Mouse (Mus musculus) embryonic facial prominence, embryonic 11.5 days (tissue): ENCODE measurements at regions not wholly inside any gene's neighbourhood (a gene's known extent, or its start where the extent isn't known, plus 50 kb on each side); places are given as distances from the start of the nearest gene placed in this dataset.

Source experiments
- ATAC-seq: fragments of 200-750 bp; cut with Nextera tagmentation; replicated peaks from 2 replicates; pipeline ENCODE4 v1.8.0; 2017; ENCODE audit warnings: low read depth; ENCODE audit not compliant: insufficient number of reproducible peaks, low FRiP score, low TSS enrichment
- DNase-seq: peaks from one replicate; pipeline ENCODE4 v3.0.0-alpha.2; 2015; ENCODE audit warnings: low spot score
- H3K27ac ChIP-seq: fragments of 300-500 bp; sonication (generic); replicated peaks from 2 replicates; pipeline ENCODE4 v1.5.1; 2014; ENCODE audit warnings: mild to moderate bottlenecking, low read depth, low read length, control low read depth
- H3K27me3 ChIP-seq: fragments of 300-500 bp; sonication (generic); 2 replicates; pipeline ENCODE4 v1.6.1; 2014; ENCODE audit warnings: mild to moderate bottlenecking, low read length, moderate library complexity, mixed read lengths; ENCODE audit not compliant: control insufficient read depth, insufficient read depth
- H3K36me3 ChIP-seq: fragments of 300-500 bp; sonication (generic); replicated peaks from 2 replicates; pipeline ENCODE4 v1.6.1; 2014; ENCODE audit warnings: low read depth, mild to moderate bottlenecking, low read length, moderate library complexity, mixed read lengths; ENCODE audit not compliant: control insufficient read depth, insufficient read depth
- H3K4me1 ChIP-seq: fragments of 300-500 bp; sonication (generic); 2 replicates; pipeline ENCODE4 v1.6.1; 2014; ENCODE audit warnings: low read length, mixed read lengths; ENCODE audit not compliant: control insufficient read depth, insufficient read depth
- H3K4me2 ChIP-seq: fragments of 300-500 bp; sonication (generic); 2 replicates; pipeline ENCODE4 v1.6.1; 2014; ENCODE audit warnings: low read depth, mild to moderate bottlenecking, control low read depth, low read length, moderate library complexity
- H3K4me3 ChIP-seq: fragments of 300-500 bp; sonication (generic); 2 replicates; pipeline ENCODE4 v1.5.1; 2014; ENCODE audit warnings: low read depth, low read length, control low read depth
- H3K9ac ChIP-seq: fragments of 300-500 bp; sonication (generic); replicated peaks from 2 replicates; pipeline ENCODE4 v1.6.1; 2014; ENCODE audit warnings: mild to moderate bottlenecking, control low read depth, low read length
- H3K9me3 ChIP-seq: fragments of 300-500 bp; sonication (generic); replicated peaks from 2 replicates; pipeline ENCODE4 v1.6.1; 2016; ENCODE audit warnings: mild to moderate bottlenecking, low read length, inconsistent platforms, mixed read lengths; ENCODE audit not compliant: control insufficient read depth
- WGBS: fragments of 180-500 bp; shearing (Covaris S2); extraction: QIAGEN DNeasy Blood & Tissue Kit; methylation state at CpG from one replicate; pipeline ENCODE4 v1.1.7; 2014; 5-methylcytosine and 5-hydroxymethylcytosine counted together

- no peak overlapping the region for H3K4me3 ChIP-seq
- no peak overlapping the region for H3K9ac ChIP-seq
- no peaks in the 10 kb centered on the region for H3K4me1 ChIP-seq
- no peak for DNase-seq
- H3K27ac ChIP-seq: no peak overlapping the region
- no peak overlapping the region for H3K4me2 ChIP-seq
- no peaks in the 10 kb centered on the region for H3K36me3 ChIP-seq
- no peak for ATAC-seq
- no peaks in the 10 kb centered on the region for H3K9me3 ChIP-seq
- H3K27me3 ChIP-seq: no peaks in the 10 kb centered on the region
- WGBS: 95% methylated on average over 1 of the region's 1 CpGs
These were observed 216.5 kb upstream of the Gmds start for GRCm38 (mm10) chr13:32555064-32555463.

DNA sequence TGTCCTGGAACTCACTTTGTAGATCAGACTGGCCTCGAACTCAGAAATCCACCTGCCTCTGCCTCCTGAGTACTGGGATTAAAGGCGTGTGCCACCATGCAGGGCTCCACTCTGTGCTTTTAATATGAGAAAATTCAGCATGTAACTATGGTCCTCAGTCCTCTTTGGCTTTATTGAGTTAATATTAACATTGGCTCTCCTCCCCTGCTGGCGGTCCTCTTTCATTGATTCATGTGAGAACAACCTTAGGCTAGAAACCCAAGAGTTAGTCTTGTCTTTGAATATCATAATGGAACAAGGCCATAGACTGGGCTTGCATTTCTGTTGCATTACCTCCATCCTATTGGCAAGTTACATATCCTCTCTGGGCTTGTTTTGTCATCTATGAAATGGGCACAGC is 216.1 kb upstream of the Gmds start:
- no peaks in the 10 kb centered on the region for H3K36me3 ChIP-seq
- H3K9me3 ChIP-seq: no peaks in the 10 kb centered on the region
- no peak for DNase-seq
- H3K27me3 ChIP-seq: no peaks in the 10 kb centered on the region
- H3K27ac ChIP-seq: no peak overlapping the region
- H3K4me1 ChIP-seq: no peaks in the 10 kb centered on the region
- WGBS: 91% methylated on average over 3 of the region's 3 CpGs
- H3K9ac ChIP-seq: no peak overlapping the region
- no peak for ATAC-seq
- no peak overlapping the region for H3K4me3 ChIP-seq
- H3K4me2 ChIP-seq: no peak overlapping the region

GRCm38 (mm10) chr13:32553136-32553535 is 214.6 kb upstream of the Gmds start:
- Histone ChIP-seq H3K27me3 (no peaks in the 10 kb centered on the region), H3K9me3 (no peaks in the 10 kb centered on the region), H3K4me2 (no peak overlapping the region), H3K4me3 (no peak overlapping the region), H3K4me1 (no peaks in the 10 kb centered on the region), H3K9ac (no peak overlapping the region), H3K27ac (no peak overlapping the region), H3K36me3 (no peaks in the 10 kb centered on the region)
- WGBS: 60% methylated on average over 4 of the region's 4 CpGs
- DNase-seq (no peak), ATAC-seq (no peak)

- Histone ChIP-seq H3K27ac (no peak overlapping the region), H3K36me3 (no peaks in the 10 kb centered on the region), H3K27me3 (no peaks in the 10 kb centered on the region), H3K4me1 (no peaks in the 10 kb centered on the region), H3K4me3 (no peak overlapping the region), H3K9me3 (no peaks in the 10 kb centered on the region), H3K4me2 (no peak overlapping the region), H3K9ac (no peak overlapping the region)
- DNase-seq (no peak), ATAC-seq (no peak)
- 88% methylated on average over 3 of the region's 3 CpGs for WGBS
These were observed 211.6 kb upstream of the Gmds start for GRCm38 (mm10) chr13:32550113-32550512.

DNA sequence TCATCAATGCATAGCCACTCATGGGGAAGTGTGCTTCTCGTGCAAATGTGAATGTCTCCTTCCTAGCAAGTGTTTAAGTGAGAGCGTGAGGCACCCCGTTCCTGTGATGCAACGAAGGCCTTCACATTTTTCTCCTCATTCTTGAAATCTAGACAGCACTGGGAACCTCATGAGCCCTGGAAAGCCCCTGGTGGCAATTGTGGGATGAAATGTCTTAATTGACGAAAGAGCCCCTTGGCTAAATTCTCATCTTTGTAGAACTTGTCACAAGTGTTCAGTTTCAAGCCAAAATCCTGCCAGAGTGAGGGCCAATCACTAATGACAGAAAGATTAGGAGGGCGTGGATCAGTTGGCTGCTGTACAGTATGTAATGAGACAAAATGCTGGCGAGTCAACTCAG is 208.6 kb upstream of the Gmds start:
- no peaks in the 10 kb centered on the region for H3K9me3 ChIP-seq
- 67% methylated on average over 7 of the region's 7 CpGs for WGBS
- no peak overlapping the region for H3K4me2 ChIP-seq
- no peaks in the 10 kb centered on the region for H3K27me3 ChIP-seq
- H3K4me1 ChIP-seq: no peaks in the 10 kb centered on the region
- H3K9ac ChIP-seq: no peak overlapping the region
- DNase-seq (peak; percentile 7), ATAC-seq (no peak)
- no peak overlapping the region for H3K27ac ChIP-seq
- no peak overlapping the region for H3K4me3 ChIP-seq
- no peaks in the 10 kb centered on the region for H3K36me3 ChIP-seq

DNA sequence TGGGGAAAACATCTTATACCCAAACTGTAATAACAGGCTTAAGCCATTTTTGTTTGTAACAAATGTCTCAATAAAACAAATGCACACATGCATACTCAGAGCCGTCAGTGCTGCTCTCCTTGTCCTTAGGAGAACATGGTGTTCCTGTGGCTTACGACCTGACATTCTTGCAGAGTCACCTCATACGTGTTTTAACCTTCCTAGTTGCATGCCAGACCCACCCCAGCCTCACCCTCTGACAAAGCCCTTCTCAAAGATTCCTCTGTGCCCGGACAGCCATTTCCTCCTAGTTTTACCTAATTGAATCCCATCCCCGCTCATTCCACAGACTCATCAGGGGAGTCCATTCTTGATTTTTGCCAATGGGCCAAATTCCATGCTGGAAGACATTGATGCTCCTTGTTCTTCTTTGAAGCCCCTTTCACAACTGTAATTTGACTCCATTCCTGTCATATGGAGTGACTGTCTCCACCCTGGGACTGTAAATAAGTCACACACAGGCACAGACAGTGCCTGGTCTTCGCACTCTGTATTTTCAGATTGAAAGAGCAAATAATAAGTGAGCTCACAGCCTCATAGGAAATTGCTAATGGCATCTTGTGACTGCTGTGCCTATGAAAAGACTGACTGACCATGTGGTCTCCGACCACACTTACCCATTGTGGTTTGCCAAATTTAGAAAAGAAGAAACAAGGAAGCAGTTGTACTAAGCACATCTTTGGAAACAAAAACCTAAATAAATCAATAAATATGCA is 206.6 kb upstream of the Gmds start:
- no peaks in the 10 kb centered on the region for H3K27me3 ChIP-seq
- no peaks in the 10 kb centered on the region for H3K4me1 ChIP-seq
- no peak overlapping the region for H3K9ac ChIP-seq
- ATAC-seq (no peak), DNase-seq (no peak)
- H3K27ac ChIP-seq: no peak overlapping the region
- H3K9me3 ChIP-seq: no peaks in the 10 kb centered on the region
- no peaks in the 10 kb centered on the region for H3K36me3 ChIP-seq
- WGBS: 49% methylated on average over 7 of the region's 7 CpGs
- no peak overlapping the region for H3K4me3 ChIP-seq
- H3K4me2 ChIP-seq: no peak overlapping the region

GRCm38 (mm10) chr13:32541611-32542010 is 203.1 kb upstream of the Gmds start:
- Histone ChIP-seq H3K27me3 (no peaks in the 10 kb centered on the region), H3K9me3 (no peaks in the 10 kb centered on the region), H3K36me3 (no peaks in the 10 kb centered on the region), H3K4me1 (no peaks in the 10 kb centered on the region), H3K27ac (no peak overlapping the region), H3K9ac (no peak overlapping the region), H3K4me2 (no peak overlapping the region), H3K4me3 (no peak overlapping the region)
- DNase-seq: no peak
- WGBS: 96% methylated on average over 1 of the region's 1 CpGs
- no peak for ATAC-seq

GRCm38 (mm10) chr13:32536241-32536640 is 197.7 kb upstream of the Gmds start:
- Histone ChIP-seq H3K4me2 (no peak overlapping the region), H3K27ac (no peak overlapping the region), H3K27me3 (no peaks in the 10 kb centered on the region), H3K4me1 (no peaks in the 10 kb centered on the region), H3K4me3 (no peak overlapping the region), H3K9me3 (no peaks in the 10 kb centered on the region), H3K9ac (no peak overlapping the region), H3K36me3 (no peaks in the 10 kb centered on the region)
- 55% methylated on average over 4 of the region's 4 CpGs for WGBS
- DNase-seq: peak; percentile 53
- no peak for ATAC-seq
